Mouse (Mus musculus) heart, postnatal 0 days (tissue): Measurements from ENCODE around the gene Gm20431.

ENCODE experiments used
- CTCF ChIP-seq: IDR thresholded peaks from 2 replicates; pipeline ENCODE4 v1.5.1; 2016; ENCODE audit warnings: antibody characterized with exemption, control low read depth, low read depth
- EP300 ChIP-seq: IDR thresholded peaks from 2 replicates; pipeline ENCODE4 v1.6.1; 2016; ENCODE audit warnings: antibody characterized with exemption, low read depth

- no peak for TF ChIP-seq CTCF
- no peak for TF ChIP-seq EP300
Measured at GRCm38 (mm10) chr2:167642164-167642563, 19.1 kb downstream of the Gm20431 start.
